Comparison of ENCODE assay signal across 20 mouse cellular contexts in the genomic region with DNA sequence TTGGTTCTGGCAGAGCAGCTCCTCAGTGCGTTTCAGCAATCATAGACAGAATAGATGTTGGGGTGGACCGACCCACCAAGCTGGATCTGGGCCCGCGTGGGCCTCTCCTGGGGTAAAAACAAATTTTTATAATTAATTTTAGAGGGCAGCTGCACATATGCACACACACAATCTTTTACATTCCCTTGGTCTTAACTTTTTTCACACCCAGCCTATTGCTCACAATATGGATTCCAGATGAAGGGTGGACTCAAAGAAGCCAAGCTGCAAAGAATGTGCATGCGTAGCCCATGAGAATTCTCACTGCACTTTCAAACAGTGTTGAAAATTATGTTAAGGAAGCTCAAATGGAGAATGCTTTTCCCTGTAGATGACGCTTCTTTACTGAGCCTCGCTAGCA.
"Had no signal": no experiment of that assay in that cellular context is flagged by ENCODE, and none has a peak within 500 bp of the region (broad histone marks: within the 10 kb centered on the region; RNA-seq: fewer than 3 reads in every experiment).

No protein-coding gene starts in this region.

- H3K27ac ChIP-seq: liver, embryonic 14.5 days; macrophage; midbrain, embryonic 12.5 days; midbrain, embryonic 15.5 days; neural tube, embryonic 12.5 days; neural tube, embryonic 15.5 days; stomach, embryonic 15.5 days had no signal

- H3K36me3 ChIP-seq: midbrain, embryonic 12.5 days; midbrain, embryonic 15.5 days; neural tube, embryonic 12.5 days; neural tube, embryonic 15.5 days; stomach, embryonic 15.5 days had no signal

- H3K4me2 ChIP-seq: liver, embryonic 11.5 days; lung, embryonic 14.5 days; midbrain, embryonic 12.5 days; midbrain, embryonic 15.5 days; neural tube, embryonic 12.5 days; neural tube, embryonic 15.5 days; stomach, embryonic 15.5 days had no signal

- ATAC-seq: intestine, embryonic 16.5 days; liver, postnatal 0 days; lung, postnatal 0 days; midbrain, embryonic 15.5 days had no signal

- H3K4me1 ChIP-seq: stomach, embryonic 15.5 days had no signal

- H3K9me3 ChIP-seq: midbrain, embryonic 12.5 days; midbrain, embryonic 15.5 days; neural tube, embryonic 12.5 days; neural tube, embryonic 15.5 days; stomach, embryonic 15.5 days had no signal

- DNase-seq: kidney, adult 18-20 months; kidney, adult 9 months; kidney, postnatal 25 days; liver, postnatal 0 days; lung, embryonic 14.5 days; right cerebral cortex, adult 18-20 months; right cerebral cortex, postnatal 14 days; right cerebral cortex, postnatal 4 days; spleen, adult 18-20 months; thymus, postnatal 25 days had no signal

- H3K4me3 ChIP-seq: midbrain, embryonic 12.5 days; midbrain, embryonic 15.5 days; neural tube, embryonic 12.5 days; neural tube, embryonic 15.5 days; stomach, embryonic 15.5 days had no signal

- H3K9ac ChIP-seq: liver, embryonic 14.5 days; liver, postnatal 0 days; lung, embryonic 14.5 days; midbrain, embryonic 12.5 days; midbrain, embryonic 15.5 days; neural tube, embryonic 12.5 days; neural tube, embryonic 15.5 days; stomach, embryonic 15.5 days had no signal

- H3K27me3 ChIP-seq: midbrain, embryonic 12.5 days; midbrain, embryonic 15.5 days; neural tube, embryonic 12.5 days; neural tube, embryonic 15.5 days; stomach, embryonic 15.5 days had no signal
